ENCODE assay signal across 10 mouse cellular contexts in the genomic region with DNA sequence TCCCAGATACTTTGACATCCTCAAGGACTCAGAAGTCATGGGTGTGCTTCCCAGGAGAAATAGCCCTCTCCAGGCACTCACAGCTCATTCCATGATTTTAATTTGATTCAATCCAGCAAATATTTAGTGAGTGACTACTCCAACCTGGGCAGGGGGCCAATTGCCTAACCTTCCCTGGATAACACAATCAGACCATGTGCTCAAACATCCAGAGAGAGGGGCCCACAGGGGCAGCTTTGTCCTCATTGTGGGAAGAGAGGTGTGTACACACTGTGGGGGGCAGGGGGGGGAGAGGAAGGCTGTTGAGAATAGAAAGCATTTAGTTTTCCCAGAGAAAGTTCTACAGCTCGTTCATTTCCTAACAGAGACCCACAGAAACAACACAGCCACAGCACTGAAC.
DNase-seq lines count a peak whose midpoint lies in the region; ATAC-seq lines count a peak whose summit lies in the region.
"Had no signal": no experiment of that assay in that cellular context is flagged by ENCODE, and none has a peak within 500 bp of the region (broad histone marks: within the 10 kb centered on the region; RNA-seq: fewer than 3 reads in every experiment).

No protein-coding gene starts in this region.

- no peak for DNase-seq in limb, embryonic 10.5 days (ENCODE audit: low spot score)
- peak; percentile 77 for DNase-seq in adrenal gland, postnatal 10 days
- peak; percentile 74 for DNase-seq in lung, postnatal 25 days (ENCODE audit: low spot score)
- DNase-seq in kidney, postnatal 10 days = no peak
- DNase-seq: cerebellum, adult 8-10 months; kidney, adult 18-20 months had no signal

- no peak overlapping the region for H3K4me3 ChIP-seq in limb, embryonic 13.5 days
- H3K4me3 ChIP-seq in limb, embryonic 10.5 days = no peak overlapping the region
- H3K4me3 ChIP-seq in heart, embryonic 12.5 days = no peak overlapping the region
- no peak overlapping the region for H3K4me3 ChIP-seq in kidney, embryonic 16.5 days (ENCODE audit: low read length)

- peak; percentile 71; the same call in 1 of the 2 replicates for ATAC-seq in limb, embryonic 13.5 days (ENCODE audit: low FRiP score, low read depth)
- ATAC-seq in heart, embryonic 12.5 days (ENCODE audit: insufficient number of reproducible peaks, low FRiP score) = peak; percentile 42; the same call in 1 of the 2 replicates
- no peak for ATAC-seq in kidney, embryonic 16.5 days (ENCODE audit: low FRiP score, low TSS enrichment)
- no peak for ATAC-seq in CD4-positive, CD25-positive, alpha-beta regulatory T cell, adult 4 months

- no peak overlapping the region for H3K27ac ChIP-seq in limb, embryonic 13.5 days
- H3K27ac ChIP-seq in limb, embryonic 10.5 days = no peak overlapping the region
- H3K27ac ChIP-seq in heart, embryonic 12.5 days (ENCODE audit: poor library complexity, severe bottlenecking) = peak overlapping the region; percentile 51
- no peak overlapping the region for H3K27ac ChIP-seq in kidney, embryonic 16.5 days (ENCODE audit: low read length)

- no peak overlapping the region for H3K9ac ChIP-seq in limb, embryonic 13.5 days
- no peak overlapping the region for H3K9ac ChIP-seq in heart, embryonic 12.5 days
- H3K9ac ChIP-seq in kidney, embryonic 16.5 days (replicated peaks; ENCODE audit: low read length) = no peak overlapping the region

- no peak overlapping the region for H3K4me2 ChIP-seq in limb, embryonic 13.5 days (replicated peaks)
- H3K4me2 ChIP-seq in heart, embryonic 12.5 days = no peak overlapping the region
- H3K4me2 ChIP-seq in kidney, embryonic 16.5 days (replicated peaks; ENCODE audit: low read depth, low read length) = no peak overlapping the region

- no peaks in the 10 kb centered on the region for H3K9me3 ChIP-seq in limb, embryonic 13.5 days
- H3K9me3 ChIP-seq in limb, embryonic 10.5 days (replicated peaks) = no peaks in the 10 kb centered on the region
- H3K9me3 ChIP-seq in heart, embryonic 12.5 days (replicated peaks) = no peaks in the 10 kb centered on the region
- no peaks in the 10 kb centered on the region for H3K9me3 ChIP-seq in kidney, embryonic 16.5 days (ENCODE audit: low read length)

- no peaks in the 10 kb centered on the region for H3K27me3 ChIP-seq in limb, embryonic 13.5 days
- no peaks in the 10 kb centered on the region for H3K27me3 ChIP-seq in limb, embryonic 10.5 days (ENCODE audit: low read depth, poor library complexity, severe bottlenecking)
- H3K27me3 ChIP-seq in heart, embryonic 12.5 days (replicated peaks) = no peaks in the 10 kb centered on the region
- H3K27me3 ChIP-seq in kidney, embryonic 16.5 days (ENCODE audit: insufficient read depth, low read length) = no peaks in the 10 kb centered on the region

- H3K4me1 ChIP-seq in limb, embryonic 13.5 days = peaks cover 10% of the 10 kb centered on the region; the same call in 1 of the 2 replicates
- peaks cover 6% of the 10 kb centered on the region; the same call in 1 of the 2 replicates for H3K4me1 ChIP-seq in limb, embryonic 10.5 days
- peaks cover 20% of the 10 kb centered on the region for H3K4me1 ChIP-seq in heart, embryonic 12.5 days (replicated peaks)
- no peaks in the 10 kb centered on the region for H3K4me1 ChIP-seq in kidney, embryonic 16.5 days (ENCODE audit: insufficient read depth, low read length)

- no peaks in the 10 kb centered on the region for H3K36me3 ChIP-seq in limb, embryonic 13.5 days
- H3K36me3 ChIP-seq in limb, embryonic 10.5 days = no peaks in the 10 kb centered on the region
- H3K36me3 ChIP-seq in heart, embryonic 12.5 days = no peaks in the 10 kb centered on the region
- no peaks in the 10 kb centered on the region for H3K36me3 ChIP-seq in kidney, embryonic 16.5 days (ENCODE audit: insufficient read depth, low read length)

- WGBS in limb, embryonic 13.5 days = 28% methylated on average over 1 of the region's 1 CpGs
- WGBS in limb, embryonic 10.5 days = 86% methylated on average over 1 of the region's 1 CpGs
- WGBS in heart, embryonic 12.5 days = 27% methylated on average over 1 of the region's 1 CpGs
- WGBS in kidney, embryonic 16.5 days = 54% methylated on average over 1 of the region's 1 CpGs

Comparison
In these comparisons a context has a peak if more than half of its experiments do, and no peak if none do; other contexts are left out.
1. ATAC-seq: peak in limb, embryonic 13.5 days (single experiment) and heart, embryonic 12.5 days (single experiment); none in kidney, embryonic 16.5 days (single experiment) and CD4-positive, CD25-positive, alpha-beta regulatory T cell, adult 4 months (single experiment).
2. DNase-seq: peak in adrenal gland, postnatal 10 days (single experiment) and lung, postnatal 25 days (single experiment); none in limb, embryonic 10.5 days (single experiment) and kidney, postnatal 10 days (single experiment).